Mouse (Mus musculus): ENCODE measurements around the gene Sdccag8. TPM values are rescaled to one million over a fixed set of nuclear protein-coding genes. Genes with fewer than 3 reads are reported as not detected.
A peak's percentile ranks its signal among the peaks of the same experiment; 100 is the strongest.

Gene Sdccag8
- total RNA-seq (2021), result 10 to 100 TPM in 1 of 2 experiments, 1 to 10 TPM in 1; 9.8 to 12.7 TPM
- long read RNA-seq, partial matches to known transcripts, result 5 of 16 reads
- long read RNA-seq, other reads (novel, unspliced or antisense), result 10 of 16 reads

DNA sequence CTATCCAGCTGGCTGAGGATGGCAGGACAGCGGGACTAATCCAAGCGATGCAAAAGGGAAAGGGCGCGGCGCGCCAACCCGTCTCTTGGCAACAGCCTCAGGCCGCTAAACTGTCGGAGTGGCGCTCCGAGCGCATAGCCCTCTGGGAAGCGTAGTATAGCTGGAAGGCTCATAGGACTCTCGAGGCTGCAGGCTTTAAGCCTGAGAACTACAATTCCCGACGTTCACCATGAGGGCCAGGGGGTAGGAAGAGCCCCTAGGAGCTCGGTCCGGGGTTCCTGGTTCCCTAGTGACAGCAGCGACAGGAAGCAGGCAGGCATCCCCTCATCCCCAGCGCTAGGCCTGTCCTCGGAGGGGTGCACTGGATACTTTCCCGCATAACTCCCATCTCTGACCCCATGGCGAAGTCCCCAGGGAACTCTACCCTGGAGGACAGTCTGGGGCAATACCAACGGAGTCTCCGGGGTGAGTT, at the start of gene Sdccag8:
Sdccag8 (plus strand) TSS at position 70 of the 472 bp plus-strand sequence.
- peak; percentile 92 to 93 for DNase-seq (ENCODE audit: low spot score in 2 of 2)

GRCm38 (mm10) chr1:176774533-176774932, 39.9 kb upstream of the Sdccag8 start:
- no peak for DNase-seq (ENCODE audit: low spot score in 2 of 2)

GRCm38 (mm10) chr1:176789326-176789725, 25.1 kb upstream of the Sdccag8 start:
- no peak for DNase-seq (ENCODE audit: low spot score in 2 of 2)

DNA sequence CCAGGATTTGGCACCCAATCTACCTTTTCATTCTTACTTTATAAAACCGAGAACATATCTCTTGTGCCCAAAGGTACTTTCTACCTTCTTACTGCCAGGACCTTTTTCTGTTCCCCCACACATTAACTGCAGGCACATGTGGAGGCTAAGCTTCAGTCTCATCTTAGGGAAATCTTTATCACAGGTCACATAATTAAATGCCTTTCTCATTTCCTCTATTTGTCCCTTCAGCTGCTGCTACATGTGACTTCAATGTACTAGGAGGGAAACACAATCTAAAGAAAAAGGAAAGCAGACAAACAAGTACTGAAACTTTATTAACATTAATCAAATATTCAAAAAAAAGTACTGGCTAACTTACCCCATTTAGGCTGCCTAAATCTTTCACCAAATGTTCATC, 22.3 kb upstream of the Sdccag8 start:
- DNase-seq (ENCODE audit: low spot score in 2 of 2), result no peak

DNA sequence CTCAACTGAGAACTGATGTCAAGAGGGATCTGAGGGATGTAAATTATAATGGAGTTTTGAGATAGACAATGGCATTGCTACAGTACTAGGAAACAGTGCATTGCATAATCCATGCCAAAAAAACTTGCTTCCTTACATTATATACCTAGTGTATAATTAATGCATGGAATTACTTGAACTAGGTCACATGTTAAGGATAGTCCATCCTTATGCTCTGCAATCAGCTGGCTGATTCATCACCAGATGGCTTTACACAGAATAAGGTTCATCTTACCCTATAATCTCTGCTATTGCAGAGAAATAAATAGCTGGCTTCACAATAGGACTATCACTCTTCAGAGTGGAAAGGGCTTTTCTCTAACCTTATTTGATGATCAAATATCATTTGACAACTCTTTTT, 15.8 kb upstream of the Sdccag8 start:
- DNase-seq (ENCODE audit: low spot score in 2 of 2), result no peak

- DNase-seq (ENCODE audit: low spot score in 2 of 2), result peak in 1 of 2 experiments; percentile 20
These were observed 13.6 kb upstream of the Sdccag8 start for GRCm38 (mm10) chr1:176800728-176801365.

GRCm38 (mm10) chr1:176810161-176810560, 4.3 kb upstream of the Sdccag8 start:
- DNase-seq (ENCODE audit: low spot score in 2 of 2), result no peak

GRCm38 (mm10) chr1:176811892-176812291, 2.6 kb upstream of the Sdccag8 start:
- no peak for DNase-seq (ENCODE audit: low spot score in 2 of 2)

DNA sequence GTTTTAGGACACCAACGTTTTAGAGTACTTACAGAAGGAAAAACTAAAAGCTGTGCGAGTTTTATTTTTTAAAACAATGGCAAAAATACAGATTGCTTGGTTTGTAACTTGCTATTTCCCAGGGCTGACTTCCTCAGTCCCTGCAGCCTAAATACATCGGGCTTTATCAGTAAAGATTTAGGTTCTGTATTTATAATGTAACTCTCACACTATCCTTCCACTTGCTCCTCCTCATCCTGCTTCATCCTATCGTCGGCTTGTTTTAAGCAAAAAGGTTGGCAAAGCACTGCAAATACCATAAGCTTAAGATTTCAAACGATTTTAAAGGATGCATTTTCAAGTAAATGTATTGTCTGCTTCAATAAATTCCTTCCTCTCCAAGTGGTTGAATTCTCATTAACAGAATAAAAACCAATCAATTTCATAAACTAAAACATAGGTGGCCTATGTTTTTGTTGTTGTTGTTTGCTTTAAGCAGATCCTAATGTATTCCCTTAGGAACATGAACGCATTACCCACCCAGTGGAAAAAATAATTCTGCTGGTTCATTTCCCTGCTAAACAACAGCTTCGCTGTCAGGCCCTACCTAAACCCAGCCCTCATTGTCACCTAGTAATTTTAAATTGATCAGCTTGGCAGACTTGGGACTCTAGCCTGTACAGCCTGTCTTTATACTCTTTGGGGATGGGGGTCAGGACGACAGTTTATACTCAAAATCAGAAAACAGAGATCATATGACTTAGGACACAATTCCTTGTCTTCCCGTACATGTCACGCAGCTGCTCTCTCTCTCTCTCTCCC, 1.8 kb upstream of the Sdccag8 start:
- DNase-seq (ENCODE audit: low spot score in 2 of 2), result no peak

DNA sequence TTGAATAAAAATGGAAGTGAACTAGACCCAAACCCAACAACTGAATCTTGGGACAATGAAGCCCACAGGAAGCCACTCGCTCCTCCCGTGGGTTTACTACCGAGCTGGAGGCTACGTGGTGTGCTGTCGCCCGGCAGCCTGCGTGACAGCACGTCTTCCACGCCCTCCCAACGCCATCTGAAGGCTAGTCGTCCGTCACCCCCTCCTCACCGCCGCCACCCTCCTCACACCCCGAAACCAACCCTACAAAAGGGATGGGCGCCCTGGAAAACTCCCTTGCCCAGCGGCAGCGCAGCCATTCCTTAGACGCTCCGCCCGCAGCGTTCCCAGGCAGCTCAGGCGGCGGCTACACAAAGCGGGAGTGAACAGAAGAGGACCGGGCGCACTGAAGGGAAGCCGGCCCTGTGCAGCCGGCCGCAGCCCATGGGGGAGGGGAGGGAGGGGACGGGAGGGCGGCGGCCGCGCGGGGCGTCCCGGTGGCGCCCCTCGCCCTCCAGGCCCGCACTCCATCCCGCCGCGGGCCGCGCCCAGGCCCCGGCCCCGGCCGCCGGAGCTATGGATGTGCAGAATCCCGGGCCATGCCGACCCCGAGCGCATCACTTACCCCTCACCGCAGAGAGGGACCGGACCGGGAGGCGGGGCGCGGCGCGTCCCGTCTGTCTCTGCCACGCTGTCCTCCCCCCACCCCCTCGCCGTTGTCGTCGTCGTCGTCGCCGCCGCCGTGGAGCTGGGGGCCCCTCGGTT, 996 bp upstream of the Sdccag8 start:
- peak; percentile 73 to 78 for DNase-seq (ENCODE audit: low spot score in 2 of 2)

DNA sequence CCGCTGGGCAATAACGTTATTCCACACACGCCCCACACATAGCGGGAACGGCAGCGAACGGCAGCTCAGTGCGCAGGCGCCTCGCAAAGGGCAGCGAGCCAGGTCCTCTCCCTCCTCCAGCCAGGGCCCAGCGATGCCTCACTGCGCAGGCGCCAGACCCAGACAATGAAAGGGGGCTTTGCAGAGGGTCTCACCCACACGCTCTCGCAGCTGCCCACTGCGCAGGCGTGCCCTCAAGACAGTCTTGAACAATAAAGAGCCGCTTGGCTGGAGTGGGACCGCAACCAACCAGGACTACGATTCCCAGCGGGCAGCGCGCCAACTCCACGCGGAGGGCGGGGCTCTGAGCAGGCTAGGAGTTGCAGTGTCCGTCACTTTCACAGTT, 432 bp upstream of the Sdccag8 start, which contains the start of gene Cep170:
Cep170 (minus strand) TSS at position 32 of the 385 bp plus-strand sequence.
- DNase-seq (ENCODE audit: low spot score in 2 of 2), result peak; percentile 100

- DNase-seq (ENCODE audit: low spot score in 2 of 2), result no peak
These were observed 2.3 kb downstream of the Sdccag8 start for GRCm38 (mm10) chr1:176816728-176817127.

GRCm38 (mm10) chr1:176818147-176818546, 3.7 kb downstream of the Sdccag8 start:
- DNase-seq (ENCODE audit: low spot score in 2 of 2), result no peak

- no peak for DNase-seq (ENCODE audit: low spot score in 2 of 2)
These were observed 4.3 kb downstream of the Sdccag8 start for GRCm38 (mm10) chr1:176818763-176819162.

DNA sequence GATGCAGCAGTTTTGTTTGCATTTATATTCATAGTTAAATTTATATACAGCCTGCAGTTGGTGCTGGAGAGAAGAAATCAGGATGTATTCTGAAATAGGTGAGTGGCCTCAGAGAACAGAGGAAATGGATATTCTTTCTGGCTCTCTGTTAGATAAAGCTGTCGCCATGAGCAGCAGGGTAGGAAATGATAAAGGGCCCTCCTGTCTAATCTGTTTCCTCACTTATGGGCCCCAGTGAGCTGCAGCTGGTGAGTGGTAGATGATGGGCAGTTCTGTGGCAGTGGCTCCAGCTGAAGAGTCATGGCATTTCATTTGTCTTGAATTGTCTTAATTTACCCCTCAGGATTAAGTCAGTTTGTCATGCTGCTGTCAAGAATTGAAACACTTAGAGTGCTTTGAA, 7.5 kb downstream of the Sdccag8 start:
- no peak for DNase-seq (ENCODE audit: low spot score in 2 of 2)

- DNase-seq (ENCODE audit: low spot score in 2 of 2), result no peak
These were observed 8.5 kb downstream of the Sdccag8 start for GRCm38 (mm10) chr1:176822949-176823348.

GRCm38 (mm10) chr1:176823889-176824288, 9.4 kb downstream of the Sdccag8 start:
- no peak for DNase-seq (ENCODE audit: low spot score in 2 of 2)

DNA sequence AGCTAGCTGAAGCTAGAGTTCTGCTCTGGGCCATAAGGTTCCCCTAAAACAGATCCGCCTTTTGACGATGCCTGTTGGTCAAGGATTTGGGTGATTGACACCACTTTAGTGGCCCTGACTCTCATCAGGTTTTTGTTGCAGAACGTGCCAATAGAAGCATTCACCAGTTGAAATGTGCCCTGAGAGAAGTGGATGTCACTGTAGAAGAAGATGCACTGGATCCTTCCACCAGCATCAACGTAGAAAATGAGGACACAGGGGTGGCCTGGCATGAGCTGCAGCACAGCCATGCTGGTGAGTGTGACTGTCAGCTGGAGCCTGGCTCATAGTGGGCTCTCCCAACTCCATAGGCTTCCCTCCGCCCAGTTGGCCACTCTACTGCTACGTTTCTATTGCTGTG, 10.2 kb downstream of the Sdccag8 start:
- no peak for DNase-seq (ENCODE audit: low spot score in 2 of 2)

DNA sequence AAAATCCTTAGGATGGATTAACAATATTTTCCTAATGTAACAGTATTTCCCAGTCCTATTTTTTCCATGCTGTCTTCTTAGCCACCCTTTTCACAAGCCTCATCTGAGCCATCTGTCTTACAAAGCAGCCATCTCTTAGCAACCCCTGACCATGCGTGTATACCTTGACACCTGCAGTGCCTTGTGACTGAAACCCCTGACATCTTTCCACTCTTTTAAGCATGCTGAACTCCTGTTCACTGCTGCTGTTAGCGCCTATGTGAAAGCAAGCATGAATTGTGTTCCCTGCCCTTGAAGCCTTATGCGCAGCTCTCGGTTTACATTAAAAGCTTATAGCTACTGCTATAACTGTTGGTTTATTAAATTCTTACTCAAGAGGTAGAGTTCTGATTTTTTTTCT, 10.6 kb downstream of the Sdccag8 start:
- DNase-seq (ENCODE audit: low spot score in 2 of 2), result no peak

DNA sequence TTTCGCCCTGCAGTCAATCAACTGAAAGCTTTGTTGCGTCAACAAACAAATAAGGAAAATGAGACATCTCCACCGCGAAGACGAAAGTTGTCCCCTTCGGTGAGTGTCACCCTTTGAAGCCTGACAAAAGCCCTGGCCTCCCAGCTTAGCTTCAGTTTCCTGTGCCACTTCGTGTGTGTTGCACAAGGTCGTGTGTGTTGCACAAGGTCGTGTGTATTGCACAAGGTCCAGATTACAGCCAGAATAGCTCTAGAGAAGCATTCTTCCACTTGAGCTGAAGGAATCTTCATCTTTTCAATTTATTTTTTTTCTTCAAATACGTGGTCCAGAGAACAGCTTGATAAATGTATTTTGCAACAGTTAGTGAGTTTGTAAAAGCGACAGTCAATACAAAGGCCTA, 11.7 kb downstream of the Sdccag8 start:
- DNase-seq (ENCODE audit: low spot score in 2 of 2), result no peak

GRCm38 (mm10) chr1:176826931-176827330, 12.5 kb downstream of the Sdccag8 start:
- no peak for DNase-seq (ENCODE audit: low spot score in 2 of 2)

DNA sequence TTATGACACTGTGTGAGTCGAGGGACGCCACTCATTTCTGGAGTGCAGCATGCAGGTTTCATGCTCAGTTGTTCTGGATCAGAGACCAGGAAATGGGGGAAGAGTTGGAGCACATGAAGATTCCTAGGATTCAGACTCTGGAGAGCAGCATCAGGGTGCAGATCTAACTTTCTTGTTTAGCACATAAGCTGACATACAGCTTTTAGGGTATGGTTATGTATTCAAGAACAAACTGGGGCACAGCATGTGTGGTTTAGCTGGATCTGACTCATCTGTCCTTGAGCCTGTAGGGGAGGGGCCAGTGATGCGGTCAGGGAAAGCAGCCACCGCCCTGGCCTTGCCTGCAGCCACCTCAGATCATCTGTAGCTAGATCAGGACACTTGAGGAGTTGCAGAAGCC, 12.9 kb downstream of the Sdccag8 start:
- no peak for DNase-seq (ENCODE audit: low spot score in 2 of 2)
